Mouse (Mus musculus) heart, embryonic 14.5 days (tissue): ENCODE data around the gene Rnf20. TPM values are rescaled to one million over a fixed set of nuclear protein-coding genes. Genes with fewer than 3 reads are reported as not detected.

ENCODE experiments used
- ATAC-seq: fragments of 200-750 bp; cut with Nextera tagmentation; 2 replicates; pipeline ENCODE4 v1.8.0; 2017; ENCODE audit warnings: low read depth, moderate TSS enrichment; ENCODE audit not compliant: insufficient number of reproducible peaks, insufficient read depth, low FRiP score
- H3K27ac ChIP-seq, 2 experiments: fragments of 200-500 bp in 1 of 2; fragments of 300-500 bp in 1 of 2; sonication (generic) in 1 of 2; replicated peaks in 1 of 2; 2 replicates each; pipeline ENCODE4 v1.5.1; 2012 to 2014; ENCODE audit warnings: low read depth in 2 of 2, low read length in 2 of 2, control low read depth in 1 of 2, mild to moderate bottlenecking in 1 of 2, mixed read lengths in 1 of 2; ENCODE audit not compliant: control insufficient read depth in 1 of 2, insufficient read depth in 1 of 2
- H3K27me3 ChIP-seq: fragments of 300-500 bp; sonication (generic); 2 replicates; pipeline ENCODE4 v1.6.1; 2014; ENCODE audit warnings: mild to moderate bottlenecking, low read length, control low read depth; ENCODE audit not compliant: control insufficient read depth, insufficient read depth
- H3K36me3 ChIP-seq: fragments of 300-500 bp; sonication (generic); 2 replicates; pipeline ENCODE4 v1.6.1; 2014; ENCODE audit warnings: mild to moderate bottlenecking, control low read depth, low read length, mixed read lengths; ENCODE audit not compliant: control insufficient read depth, insufficient read depth
- H3K4me1 ChIP-seq, 2 experiments: fragments of 200-500 bp in 1 of 2; fragments of 300-500 bp in 1 of 2; sonication (generic) in 1 of 2; 2 replicates each; pipeline ENCODE4 v1.6.1; 2012 to 2014; ENCODE audit warnings: low read length in 2 of 2, control low read depth in 1 of 2, mixed read lengths in 1 of 2; ENCODE audit not compliant: control insufficient read depth in 2 of 2, insufficient read depth in 2 of 2
- H3K4me2 ChIP-seq: fragments of 300-500 bp; sonication (generic); 2 replicates; pipeline ENCODE4 v1.6.1; 2014; ENCODE audit warnings: mild to moderate bottlenecking, low read length
- H3K4me3 ChIP-seq, 2 experiments: fragments of 200-500 bp in 1 of 2; fragments of 300-500 bp in 1 of 2; sonication (generic) in 1 of 2; 2 replicates each; pipeline ENCODE4 v1.5.1; 2012 to 2014; ENCODE audit warnings: low read length in 2 of 2, mild to moderate bottlenecking in 2 of 2, control low read depth in 1 of 2, low read depth in 1 of 2, moderate library complexity in 1 of 2; ENCODE audit not compliant: control insufficient read depth in 1 of 2, insufficient read depth in 1 of 2
- H3K9ac ChIP-seq: fragments of 300-500 bp; sonication (generic); 2 replicates; pipeline ENCODE4 v1.6.1; 2014; ENCODE audit warnings: mild to moderate bottlenecking, low read length
- H3K9me3 ChIP-seq: fragments of 300-500 bp; sonication (generic); 2 replicates; pipeline ENCODE4 v1.6.1; 2016; ENCODE audit warnings: low read length, control low read depth; ENCODE audit not compliant: control insufficient read depth
- WGBS: fragments of 180-500 bp; shearing (Covaris S2); extraction: QIAGEN DNeasy Blood & Tissue Kit; methylation state at CpG from one replicate; pipeline ENCODE4 v1.1.7; 2014; 5-methylcytosine and 5-hydroxymethylcytosine counted together
- polyA plus RNA-seq: library from polyadenylated mRNA; unstranded; fragments of >200 nt; fragmentation: Nextera tagmentation; extraction: Ambion mirVana; gene quantifications from 2 replicates; pipeline ENCODE4 v1.2.1, GENCODE M21; 2014

Rnf20 gene
- polyA plus RNA-seq, result 30.9 and 33.3 TPM in 2 replicates

DNA sequence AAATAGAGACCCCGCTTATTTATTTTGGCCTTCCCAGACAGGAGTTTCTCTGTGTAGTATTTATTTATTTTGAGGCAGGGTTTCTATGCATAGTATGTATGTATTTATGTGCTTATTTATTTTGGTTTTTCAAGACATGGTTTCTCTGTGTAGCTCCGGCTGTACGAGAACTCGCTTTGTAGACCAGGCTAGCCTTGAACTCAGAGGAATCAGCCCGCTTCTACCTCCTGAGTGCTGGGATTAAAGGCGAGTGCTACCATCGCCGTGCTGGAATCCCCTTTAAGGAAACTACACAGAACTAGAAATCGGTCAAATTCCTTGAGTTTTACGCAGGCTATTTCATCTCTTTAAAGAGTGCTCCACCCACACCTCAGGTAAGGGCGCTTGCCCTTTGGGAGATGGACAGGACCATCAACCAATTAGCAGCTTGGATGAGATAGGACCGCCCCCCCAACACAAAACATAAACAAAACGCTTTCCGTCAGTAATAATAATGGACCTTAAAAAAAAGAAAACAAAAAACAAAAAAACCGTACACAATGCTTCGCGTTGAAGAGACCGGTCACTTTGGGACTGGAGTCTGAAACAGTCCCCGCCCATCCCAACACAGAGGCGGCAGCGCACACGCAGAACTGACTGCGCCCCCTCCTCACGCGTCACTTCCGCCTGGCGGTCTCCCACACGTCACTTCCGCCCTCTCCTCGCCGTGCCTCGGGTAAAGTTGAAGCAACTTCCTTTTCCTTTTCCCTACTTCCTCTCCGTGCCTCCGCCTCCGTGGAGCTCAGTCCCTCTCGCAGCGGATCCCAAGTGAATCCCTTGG is at the start of gene Rnf20:
Gene Rnf20, plus strand, starts transcription at position 688 of the 820 bp plus-strand sequence.
- Histone ChIP-seq H3K9ac (peak within 1 kb of the TSS; percentile 78), H3K4me3 (peak within 1 kb of the TSS; percentile 62 to 83), H3K36me3 (peaks cover 33% of the 10 kb centered on the region), H3K4me2 (peak within 1 kb of the TSS; percentile 83), H3K27me3 (no peaks in the 10 kb centered on the region), H3K4me1 (no peaks in the 10 kb centered on the region), H3K27ac (peak within 1 kb of the TSS; percentile 79), H3K9me3 (no peaks in the 10 kb centered on the region)
- WGBS, result 4% methylated on average over 37 of the region's 37 CpGs
- ATAC-seq, result peak; percentile 95

DNA sequence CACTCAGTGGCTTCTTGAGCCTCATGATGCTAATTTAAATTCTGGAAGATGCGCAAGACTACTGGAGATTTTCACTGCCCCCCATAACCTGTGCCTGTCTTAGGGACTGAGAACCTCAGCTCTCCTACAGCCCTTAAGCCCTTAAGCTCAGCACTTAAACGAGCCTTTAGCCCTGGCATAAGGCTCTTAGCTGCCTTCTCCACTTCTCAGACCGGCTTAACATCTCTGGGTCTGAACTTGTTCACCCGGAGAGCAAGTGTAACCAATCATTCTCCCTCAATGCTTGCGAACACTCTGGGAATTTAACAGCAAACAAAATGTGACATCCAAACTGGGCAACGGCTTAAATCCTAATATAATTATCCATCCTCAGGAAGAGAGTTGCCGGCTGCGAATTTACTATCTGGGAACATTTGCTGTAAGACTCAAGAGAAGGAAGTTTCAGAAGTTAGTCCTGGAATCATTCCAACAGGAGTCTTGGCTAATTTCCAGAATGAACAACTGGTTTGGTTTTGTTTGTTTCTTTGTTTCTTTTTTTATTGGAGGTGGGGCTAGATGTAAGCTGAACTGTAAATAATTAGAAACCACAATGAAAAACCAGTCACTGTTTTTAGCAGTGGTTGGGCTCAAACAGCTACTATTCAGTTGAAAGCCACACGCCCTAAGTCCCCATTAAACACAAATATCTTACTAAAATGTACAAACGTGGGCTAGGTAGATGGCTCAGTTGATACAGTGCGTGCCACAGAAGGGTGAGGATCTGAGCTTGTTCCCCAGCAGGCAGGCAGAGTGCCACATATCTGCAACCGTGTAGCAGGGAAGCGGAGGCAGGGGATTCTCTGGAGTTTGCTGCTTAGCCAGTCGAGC is 47.6 kb upstream of the Rnf20 start:
- H3K27me3 ChIP-seq, result no peaks in the 10 kb centered on the region
- no peak overlapping the region for H3K9ac ChIP-seq
- no peak overlapping the region for H3K4me2 ChIP-seq

DNA sequence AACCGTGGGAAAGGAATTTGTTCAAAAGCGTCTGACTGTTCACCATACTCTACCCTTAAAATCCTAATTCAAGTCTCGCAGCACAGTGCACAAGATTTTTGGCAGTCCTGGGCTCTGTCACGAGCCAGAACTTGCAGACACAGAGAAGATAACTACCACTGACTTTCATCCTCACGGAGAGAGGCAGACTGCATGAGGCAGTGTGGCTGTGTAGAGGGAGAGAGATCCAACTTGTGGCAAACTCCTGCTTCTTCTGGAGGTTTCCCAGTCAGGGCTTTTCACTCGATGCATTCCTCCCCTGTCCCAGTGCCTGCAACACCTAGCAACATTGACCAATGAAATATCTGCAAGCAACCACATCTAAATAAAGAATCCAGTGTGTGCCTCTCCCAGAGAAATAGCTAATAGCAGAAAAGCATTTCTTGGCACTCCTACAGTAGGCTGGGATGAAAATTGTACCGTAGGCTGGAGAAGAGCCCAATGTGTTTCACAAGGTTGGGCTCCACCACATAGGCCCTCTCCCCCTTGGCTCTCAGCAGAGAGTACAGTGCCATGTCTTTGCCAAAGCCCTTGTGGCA is 46.2 kb upstream of the Rnf20 start:
- Histone ChIP-seq H3K27ac (peak overlapping the region; percentile 71 to 76), H3K9me3 (no peaks in the 10 kb centered on the region), H3K4me3 (no peak overlapping the region), H3K9ac (no peak overlapping the region), H3K27me3 (no peaks in the 10 kb centered on the region), H3K36me3 (peaks cover 34% of the 10 kb centered on the region), H3K4me1 (peaks cover 13 to 31% of the 10 kb centered on the region in 2 experiments), H3K4me2 (no peak overlapping the region)
- WGBS, result 48% methylated on average over 7 of the region's 7 CpGs
- ATAC-seq, result peak; percentile 56; the same call in 1 of the 2 replicates

More for the DNA sequence above, 47.6 kb upstream of the Rnf20 start:
- 44% methylated on average over 14 of the region's 14 CpGs for WGBS
- H3K36me3 ChIP-seq, result peaks cover 31% of the 10 kb centered on the region
- no peaks in the 10 kb centered on the region for H3K9me3 ChIP-seq
- peak overlapping the region; percentile 74 to 76 for H3K27ac ChIP-seq
- peaks cover 13 to 31% of the 10 kb centered on the region in 2 experiments for H3K4me1 ChIP-seq
- H3K4me3 ChIP-seq, result no peak overlapping the region
- no peak for ATAC-seq

DNA sequence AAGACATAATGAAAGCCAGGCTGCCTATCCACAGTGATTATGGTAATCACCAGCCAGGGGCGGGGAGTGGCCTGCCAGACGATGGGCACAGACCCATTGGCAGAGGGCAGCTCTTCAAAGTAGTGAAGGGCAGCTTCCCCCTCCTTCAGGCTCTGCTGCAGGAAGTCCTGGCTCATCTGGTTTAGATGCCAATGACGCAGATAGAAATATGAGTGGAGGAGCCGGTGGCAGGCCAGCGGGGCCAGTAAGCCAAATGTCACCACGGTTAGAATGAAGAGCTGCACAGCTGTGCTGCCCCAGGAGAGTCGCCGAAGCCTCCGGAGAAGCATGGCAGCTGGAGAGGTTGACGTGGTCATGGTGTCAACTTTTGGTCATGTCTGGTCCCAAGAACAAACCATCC is 45.0 kb upstream of the Rnf20 start:
- H3K4me2 ChIP-seq, result no peak overlapping the region
- no peak overlapping the region for H3K4me3 ChIP-seq
- H3K9ac ChIP-seq, result no peak overlapping the region
- H3K36me3 ChIP-seq, result peaks cover 34% of the 10 kb centered on the region
- no peak overlapping the region for H3K27ac ChIP-seq
- no peak for ATAC-seq
- no peaks in the 10 kb centered on the region for H3K9me3 ChIP-seq
- no peaks in the 10 kb centered on the region for H3K27me3 ChIP-seq
- 96% methylated on average over 10 of the region's 10 CpGs for WGBS
- H3K4me1 ChIP-seq, result peaks cover 13 to 31% of the 10 kb centered on the region in 2 experiments

DNA sequence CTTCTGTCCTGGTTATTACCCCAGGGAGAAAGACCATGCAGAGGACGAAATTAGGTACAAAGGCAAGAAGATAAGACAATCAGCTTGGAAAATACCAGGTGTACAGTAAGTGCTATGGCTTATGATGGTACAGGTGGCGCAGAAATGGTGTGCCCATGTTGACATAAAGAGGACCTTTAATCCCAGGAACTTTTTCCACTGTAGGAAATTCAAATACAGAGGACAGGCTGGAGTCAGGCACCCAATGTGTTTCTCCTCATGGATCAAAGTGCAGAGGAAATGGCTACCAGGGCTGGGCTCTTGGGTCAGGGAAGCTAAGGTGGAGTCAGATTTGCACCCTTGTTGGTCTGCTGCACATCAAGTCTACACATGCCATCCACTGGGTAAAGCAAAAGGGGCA is 41.7 kb upstream of the Rnf20 start:
- Histone ChIP-seq H3K9me3 (no peaks in the 10 kb centered on the region), H3K27ac (no peak overlapping the region), H3K36me3 (peaks cover 21% of the 10 kb centered on the region), H3K27me3 (no peaks in the 10 kb centered on the region), H3K4me2 (no peak overlapping the region), H3K4me3 (no peak overlapping the region), H3K9ac (no peak overlapping the region), H3K4me1 (peaks cover 8 to 20% of the 10 kb centered on the region in 2 experiments)
- ATAC-seq, result no peak
- WGBS, result 81% methylated on average over 2 of the region's 2 CpGs

DNA sequence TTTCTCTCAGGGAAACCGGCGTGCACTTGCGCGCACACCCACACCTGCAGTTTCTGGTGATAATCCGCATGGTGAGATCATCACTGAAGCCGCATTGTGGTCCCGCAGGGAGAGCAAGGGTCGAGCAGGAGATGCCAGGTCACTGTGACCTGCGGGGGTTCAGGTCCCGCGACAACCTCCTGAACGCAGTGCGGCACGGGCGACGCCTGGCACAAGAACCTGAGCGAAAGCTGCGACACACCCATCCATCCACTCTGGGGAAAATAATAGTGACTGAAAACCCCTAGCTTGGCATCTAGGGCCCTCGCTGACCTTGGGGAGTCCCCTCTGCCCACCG is 35.0 kb upstream of the Rnf20 start:
- ATAC-seq, result peak; percentile 10; the same call in 1 of the 2 replicates
- H3K4me2 ChIP-seq, result peak overlapping the region; percentile 86
- WGBS, result under 1% methylated on average over 20 of the region's 20 CpGs
- H3K27me3 ChIP-seq, result no peaks in the 10 kb centered on the region
- peak overlapping the region; percentile 84 for H3K9ac ChIP-seq
- no peaks in the 10 kb centered on the region for H3K9me3 ChIP-seq
- H3K4me3 ChIP-seq, result peak overlapping the region; percentile 54 to 75
- no peaks in the 10 kb centered on the region for H3K36me3 ChIP-seq
- peaks cover 0 to 13% of the 10 kb centered on the region in 2 experiments; a peak in 2 of 4 replicates for H3K4me1 ChIP-seq
- H3K27ac ChIP-seq, result peak overlapping the region; percentile 73 to 87
